Mouse (Mus musculus): ENCODE results near the gene Bad. TPM values are rescaled to one million over a fixed set of nuclear protein-coding genes. Genes with fewer than 3 reads are reported as not detected.

Bad gene
- polyA plus RNA-seq, 1 experiment = 80.9 TPM

Other genes with a start within 250 kb of the Bad start
- 35.7 and 47.9 TPM in 2 replicates for gene Rps6ka4, start 101.2 kb upstream of the Bad start, polyA plus RNA-seq (2012; rRNA removed; ENCODE audit: low replicate concordance)
- 3.9 and 11.2 TPM in 2 replicates for gene Ccdc88b, start 83.7 kb upstream of the Bad start, polyA plus RNA-seq (2012; rRNA removed; ENCODE audit: low replicate concordance)
- gene Trmt112, start 32.2 kb upstream of the Bad start, polyA plus RNA-seq (2012; rRNA removed; ENCODE audit: low replicate concordance) = 91.6 and 154 TPM in 2 replicates
- 149 and 307 TPM in 2 replicates for gene Prdx5, start 31.8 kb upstream of the Bad start, polyA plus RNA-seq (2012; rRNA removed; ENCODE audit: low replicate concordance)
- 52.6 and 64.4 TPM in 2 replicates for gene Esrra, start 20.0 kb upstream of the Bad start, polyA plus RNA-seq (2012; rRNA removed; ENCODE audit: low replicate concordance)
- 0.11 and 2.8 TPM in 2 replicates for gene Catsperz, start 16.5 kb upstream of the Bad start, polyA plus RNA-seq (2012; rRNA removed; ENCODE audit: low replicate concordance)
- gene Kcnk4, start 7.3 kb upstream of the Bad start, polyA plus RNA-seq (2012; rRNA removed; ENCODE audit: low replicate concordance) = 0.50 TPM in 1 of 2 replicates, not detected in the other
- 85.5 and 94.5 TPM in 2 replicates for gene Gpr137, start 619 bp downstream of the Bad start, polyA plus RNA-seq (2012; rRNA removed; ENCODE audit: low replicate concordance)
- gene Ppp1r14b, start 33.1 kb downstream of the Bad start, polyA plus RNA-seq (2012; rRNA removed; ENCODE audit: low replicate concordance) = 90.2 and 135 TPM in 2 replicates
- 70.5 and 107 TPM in 2 replicates for gene Plcb3, start 34.6 kb downstream of the Bad start, polyA plus RNA-seq (2012; rRNA removed; ENCODE audit: low replicate concordance)
- gene Fkbp2, start 38.6 kb downstream of the Bad start, polyA plus RNA-seq (2012; rRNA removed; ENCODE audit: low replicate concordance) = 50.8 and 52.3 TPM in 2 replicates
- gene Vegfb, start 45.8 kb downstream of the Bad start, polyA plus RNA-seq (2012; rRNA removed; ENCODE audit: low replicate concordance) = 80.4 and 191 TPM in 2 replicates
- gene Dnajc4, start 50.7 kb downstream of the Bad start, polyA plus RNA-seq (2012; rRNA removed; ENCODE audit: low replicate concordance) = 62.4 and 78.9 TPM in 2 replicates
- 33.0 and 41.1 TPM in 2 replicates for gene Nudt22, start 54.3 kb downstream of the Bad start, polyA plus RNA-seq (2012; rRNA removed; ENCODE audit: low replicate concordance)
- 17.9 and 28.2 TPM in 2 replicates for gene Trpt1, start 54.3 kb downstream of the Bad start, polyA plus RNA-seq (2012; rRNA removed; ENCODE audit: low replicate concordance)
- 15.6 and 20.8 TPM in 2 replicates for gene Fermt3, start 77.6 kb downstream of the Bad start, polyA plus RNA-seq (2012; rRNA removed; ENCODE audit: low replicate concordance)
- 43.5 and 72.9 TPM in 2 replicates for gene Stip1, start 98.1 kb downstream of the Bad start, polyA plus RNA-seq (2012; rRNA removed; ENCODE audit: low replicate concordance)
- 29.4 and 43.1 TPM in 2 replicates for gene Macrod1, start 114.9 kb downstream of the Bad start, polyA plus RNA-seq (2012; rRNA removed; ENCODE audit: low replicate concordance)
- 0.29 and 3.7 TPM in 2 replicates for gene Flrt1, start 163.9 kb downstream of the Bad start, polyA plus RNA-seq (2012; rRNA removed; ENCODE audit: low replicate concordance)